8 mouse cellular contexts compared by ENCODE assay signal in the genomic region with DNA sequence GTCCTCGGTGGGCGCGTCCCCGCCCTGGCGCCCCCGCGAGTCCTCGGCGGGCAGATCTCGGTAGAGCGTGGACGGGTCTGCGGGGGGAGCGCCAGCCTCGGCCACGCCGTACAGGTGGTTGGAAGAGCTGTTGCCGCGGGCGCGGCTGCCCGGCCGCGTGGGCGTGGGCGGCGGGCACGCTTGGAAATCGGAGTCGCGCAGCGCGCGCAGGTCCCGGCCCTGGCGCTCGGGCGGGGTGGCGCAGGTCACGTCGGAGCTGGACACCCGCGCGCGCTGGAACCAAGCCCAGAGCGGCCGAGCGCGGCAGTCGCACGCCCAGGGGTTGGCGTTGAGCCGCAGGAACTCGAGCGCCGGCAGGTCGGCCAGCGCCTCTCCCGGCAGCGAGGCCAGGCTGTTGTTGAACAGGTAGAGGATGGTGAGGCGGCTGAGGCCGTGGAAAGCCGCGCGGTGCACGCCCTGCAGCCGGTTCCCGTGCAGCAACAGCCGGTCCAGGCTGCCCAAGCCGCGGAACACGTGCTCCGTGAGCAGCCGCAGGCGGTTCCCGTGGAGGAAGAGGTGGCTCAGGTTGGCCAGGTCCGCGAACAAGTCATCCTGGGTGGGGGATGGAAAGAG. TPM values are rescaled to one million over a fixed set of nuclear protein-coding genes. Genes with fewer than 3 reads are reported as not detected.
DNase-seq lines count a peak whose midpoint lies in the region; ATAC-seq lines count a peak whose summit lies in the region.

No protein-coding gene starts in this region.

- peak overlapping the region; percentile 47; the same call in 1 of the 2 replicates for H3K9ac ChIP-seq in forebrain, embryonic 11.5 days (ENCODE audit: low read length)

- intact Hi-C loops in heart, postnatal 36 days (cut with DNase I): no loop called here

- WGBS in forebrain, embryonic 11.5 days: 1% methylated on average over 70 of the region's 78 CpGs

- peak; percentile 56 for DNase-seq in urinary bladder, postnatal 14 days (ENCODE audit: low spot score)
- DNase-seq in urinary bladder, adult 2 months (ENCODE audit: low spot score): no peak
- DNase-seq in forebrain, embryonic 11.5 days (ENCODE audit: low spot score): peak; percentile 68
- peak; percentile 70 to 76 for DNase-seq in heart, postnatal 36 days
- DNase-seq in kidney, postnatal 36 days: peak; percentile 76 to 89
- DNase-seq in testis, postnatal 14 days (ENCODE audit: low spot score): peak; percentile 44
- no peak for DNase-seq in layer of hippocampus, adult 8-10 months (ENCODE audit: low spot score in 2 of 2)

- no peaks in the 10 kb centered on the region for H3K36me3 ChIP-seq in forebrain, embryonic 11.5 days (ENCODE audit: control insufficient read depth, insufficient read depth, low read length)
- no peaks in the 10 kb centered on the region for H3K36me3 ChIP-seq in megakaryocyte, embryonic 14.5 days (replicated peaks; ENCODE audit: low read length)

- H3K4me3 ChIP-seq in forebrain, embryonic 11.5 days (ENCODE audit: low read depth, low read length): peak overlapping the region; percentile 36
- H3K4me3 ChIP-seq in megakaryocyte, embryonic 14.5 days (replicated peaks): peak overlapping the region; percentile 82

- H3K27me3 ChIP-seq in forebrain, embryonic 11.5 days (ENCODE audit: control insufficient read depth, insufficient read depth, low read length): peaks cover 53% of the 10 kb centered on the region
- peaks cover 98% of the 10 kb centered on the region for H3K27me3 ChIP-seq in megakaryocyte, embryonic 14.5 days (replicated peaks)

- H3K27ac ChIP-seq in forebrain, embryonic 11.5 days (ENCODE audit: low read depth, low read length): no peak overlapping the region

- H3K4me2 ChIP-seq in forebrain, embryonic 11.5 days (ENCODE audit: low read depth, low read length, severe bottlenecking): peak overlapping the region; percentile 63

- no peaks in the 10 kb centered on the region; the same call in 1 of the 2 replicates for H3K9me3 ChIP-seq in forebrain, embryonic 11.5 days (ENCODE audit: control insufficient read depth, low read length)
- H3K9me3 ChIP-seq in megakaryocyte, embryonic 14.5 days: no peaks in the 10 kb centered on the region

- H3K4me1 ChIP-seq in forebrain, embryonic 11.5 days (replicated peaks; ENCODE audit: control insufficient read depth, insufficient read depth, low read length): peaks cover 7% of the 10 kb centered on the region
- H3K4me1 ChIP-seq in megakaryocyte, embryonic 14.5 days: peaks cover 30% of the 10 kb centered on the region

- ATAC-seq in forebrain, embryonic 11.5 days (replicated peaks; ENCODE audit: low FRiP score): peak; percentile 32

RNA-seq across cellular contexts. Expression of a gene that starts 14.3 kb away (rescaled TPM):
- 1.4 and 1.6 TPM in 2 replicates for polyA plus RNA-seq in urinary bladder, adult 2 months (2012; rRNA removed)
- 5.2 and 6.5 TPM in 2 replicates for polyA plus RNA-seq in forebrain, embryonic 11.5 days (2014; fragmentation: Nextera tagmentation; extraction: Ambion mirVana)
- total RNA-seq in heart, postnatal 36 days (2021): 1 to 10 TPM; 2.6 to 3.2 TPM
- 2.7 and 8.4 TPM in 2 replicates for polyA plus RNA-seq in megakaryocyte, embryonic 14.5 days (2012; ENCODE audit: insufficient read depth, low replicate concordance)
- total RNA-seq in layer of hippocampus, adult 8-10 months (2022): 10 to 100 TPM; 63.8 to 85.9 (median 79.0) TPM

RNA-seq across cellular contexts. Expression of a gene that starts 33.6 kb away (rescaled TPM):
- 11.4 and 12.6 TPM in 2 replicates for polyA plus RNA-seq in urinary bladder, adult 2 months (2012; rRNA removed)
- 22.0 and 27.5 TPM in 2 replicates for polyA plus RNA-seq in forebrain, embryonic 11.5 days (2014; fragmentation: Nextera tagmentation; extraction: Ambion mirVana)
- total RNA-seq in heart, postnatal 36 days (2021): 1 to 10 TPM; 2.1 to 2.5 TPM
- 1.8 and 5.0 TPM in 2 replicates for polyA plus RNA-seq in megakaryocyte, embryonic 14.5 days (2012; ENCODE audit: insufficient read depth, low replicate concordance)
- total RNA-seq in layer of hippocampus, adult 8-10 months (2022): 1 to 10 TPM in 1 of 4 experiments, under 1 TPM in 2, not detected in 1; 0.34 to 1.3 (median 0.63) TPM

RNA-seq across cellular contexts. Expression of a gene that starts 45.4 kb away (rescaled TPM):
- polyA plus RNA-seq in urinary bladder, adult 2 months (2012; rRNA removed): 35.0 and 47.5 TPM in 2 replicates
- 43.0 and 43.4 TPM in 2 replicates for polyA plus RNA-seq in forebrain, embryonic 11.5 days (2014; fragmentation: Nextera tagmentation; extraction: Ambion mirVana)
- total RNA-seq in heart, postnatal 36 days (2021): 100 to 1,000 TPM; 105 to 106 TPM
- 9.7 TPM in 1 of 2 replicates, not detected in the other for polyA plus RNA-seq in megakaryocyte, embryonic 14.5 days (2012; ENCODE audit: insufficient read depth, low replicate concordance)
- 10 to 100 TPM; 44.2 to 55.4 (median 50.7) TPM for total RNA-seq in layer of hippocampus, adult 8-10 months (2022)

RNA-seq across cellular contexts. Expression of a gene that starts 49.8 kb away (rescaled TPM):
- polyA plus RNA-seq in urinary bladder, adult 2 months (2012; rRNA removed): not detected in 2 replicates
- not detected in 2 replicates for polyA plus RNA-seq in forebrain, embryonic 11.5 days (2014; fragmentation: Nextera tagmentation; extraction: Ambion mirVana)
- not detected for total RNA-seq in heart, postnatal 36 days (2021)
- polyA plus RNA-seq in megakaryocyte, embryonic 14.5 days (2012; ENCODE audit: insufficient read depth, low replicate concordance): 0.07 TPM in 1 of 2 replicates, not detected in the other
- total RNA-seq in layer of hippocampus, adult 8-10 months (2022): not detected

Comparison
In these comparisons a context has a peak if more than half of its experiments do, and no peak if none do; other contexts are left out.
1. DNase-seq: peak in urinary bladder, postnatal 14 days (single experiment), forebrain, embryonic 11.5 days (single experiment), heart, postnatal 36 days (2 of 2), kidney, postnatal 36 days (2 of 2) and testis, postnatal 14 days (single experiment); none in urinary bladder, adult 2 months (single experiment) and layer of hippocampus, adult 8-10 months (0 of 2).